Comparison of ENCODE assay signal across 9 mouse cellular contexts in the genomic region with DNA sequence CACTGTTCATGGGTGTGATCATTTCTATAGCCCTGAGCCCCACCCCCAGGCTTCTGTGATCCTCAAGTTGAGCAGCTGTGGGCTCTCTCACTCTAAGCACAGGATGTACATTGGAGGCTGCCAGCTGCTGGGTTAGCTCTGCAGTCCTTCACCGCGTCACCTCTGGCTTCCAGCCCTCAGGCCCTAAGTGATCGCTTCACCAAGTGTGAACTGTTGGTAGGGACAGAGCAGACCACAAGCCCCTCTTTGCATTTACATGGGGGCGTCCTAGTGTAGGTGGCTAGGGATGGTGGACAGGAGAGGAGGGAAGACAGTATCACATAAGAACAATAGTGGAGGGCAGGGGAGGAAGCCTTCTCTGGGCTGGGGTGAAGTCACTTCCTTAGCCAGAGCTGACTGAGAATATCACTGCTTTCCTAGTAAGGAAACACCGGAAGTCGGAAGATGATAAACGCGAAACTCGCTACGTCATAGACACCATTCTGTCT. TPM values are rescaled to one million over a fixed set of nuclear protein-coding genes. Genes with fewer than 3 reads are reported as not detected.
A peak's percentile ranks its signal among the peaks of the same experiment; 100 is the strongest.
DNase-seq lines count a peak whose midpoint lies in the region; ATAC-seq and TF ChIP-seq lines count a peak whose summit lies in the region.
"Had no signal": no experiment of that assay in that cellular context is flagged by ENCODE, and none has a peak within 500 bp of the region (broad histone marks: within the 10 kb centered on the region; RNA-seq: fewer than 3 reads in every experiment).

No protein-coding gene starts in this region.

- H3K4me2 ChIP-seq in heart, embryonic 14.5 days (ENCODE audit: low read length), result no peak overlapping the region
- H3K4me2 ChIP-seq in liver, embryonic 12.5 days, result peak overlapping the region; percentile 6
- H3K4me2 ChIP-seq: neural tube, embryonic 12.5 days had no signal

- ATAC-seq in heart, embryonic 14.5 days (ENCODE audit: insufficient number of reproducible peaks, insufficient read depth, low FRiP score, low read depth), result peak; percentile 62
- peak; percentile 17; the same call in 1 of the 2 replicates for ATAC-seq in liver, embryonic 12.5 days
- ATAC-seq in erythroblast, adult 5-6 weeks (replicated peaks; ENCODE audit: low FRiP score, poor library complexity, severe bottlenecking), result no peak

- no peaks in the 10 kb centered on the region for H3K9me3 ChIP-seq in heart, embryonic 14.5 days (ENCODE audit: control insufficient read depth, low read length)
- no peaks in the 10 kb centered on the region for H3K9me3 ChIP-seq in liver, embryonic 12.5 days (replicated peaks)
- H3K9me3 ChIP-seq: neural tube, embryonic 12.5 days had no signal

- TF ChIP-seq CTCF in lung, adult 2 months (IDR thresholded peaks at IDR 0.05; ENCODE audit: insufficient read depth, low read length), result no peak

- WGBS in lung, adult 2 months, result 49% methylated on average over 10 of the region's 10 CpGs
- whole genome bisulfite sequencing in heart, embryonic 14.5 days, result 61% methylated on average over 10 of the region's 10 CpGs
- 57% methylated on average over 10 of the region's 10 CpGs for WGBS in liver, embryonic 12.5 days (ENCODE audit: insufficient replicate concordance)

- H3K4me1 ChIP-seq in lung, adult 2 months (ENCODE audit: control insufficient read depth, insufficient read depth, low read length), result peaks cover 26% of the 10 kb centered on the region
- peaks cover 10 to 16% of the 10 kb centered on the region in 2 experiments; a peak in 3 of 4 replicates for H3K4me1 ChIP-seq in heart, embryonic 14.5 days (ENCODE audit: control insufficient read depth in 2 of 2, insufficient read depth in 2 of 2, low read length in 2 of 2)
- peaks cover 27% of the 10 kb centered on the region for H3K4me1 ChIP-seq in liver, embryonic 12.5 days

- no peak overlapping the region for H3K9ac ChIP-seq in heart, embryonic 14.5 days (ENCODE audit: low read length)
- no peak overlapping the region for H3K9ac ChIP-seq in liver, embryonic 12.5 days
- H3K9ac ChIP-seq: neural tube, embryonic 12.5 days had no signal

- no peaks in the 10 kb centered on the region for H3K36me3 ChIP-seq in heart, embryonic 14.5 days (ENCODE audit: control insufficient read depth, insufficient read depth, low read length)
- H3K36me3 ChIP-seq in liver, embryonic 12.5 days, result no peaks in the 10 kb centered on the region
- H3K36me3 ChIP-seq: neural tube, embryonic 12.5 days had no signal

- peak overlapping the region; percentile 83 to 87 for H3K27ac ChIP-seq in heart, embryonic 14.5 days (replicated peaks in 1 of 2; ENCODE audit: control insufficient read depth in 1 of 2, insufficient read depth in 1 of 2, low read depth in 2 of 2, low read length in 2 of 2)
- peak overlapping the region; percentile 72 for H3K27ac ChIP-seq in liver, embryonic 12.5 days
- H3K27ac ChIP-seq: neural tube, embryonic 12.5 days had no signal

- peak; percentile 41 to 64 for DNase-seq in lung, adult 18-20 months
- DNase-seq in lung, adult 2 months, result no peak
- DNase-seq in spleen, postnatal 14 days (ENCODE audit: low spot score in 2 of 2), result peak; percentile 30 to 43
- no peak for DNase-seq in frontal cortex, postnatal 25 days (ENCODE audit: low spot score in 2 of 2)
- DNase-seq in adipocyte (ENCODE audit: low spot score), result no peak

- TF ChIP-seq POLR2A in lung, adult 2 months (IDR thresholded peaks at IDR 0.05; ENCODE audit: borderline replicate concordance, extremely low read depth, low read depth, low read length), result no peak

- H3K4me3 ChIP-seq in lung, adult 2 months (replicated peaks; ENCODE audit: extremely low read depth, low read depth, low read length), result no peak overlapping the region
- H3K4me3 ChIP-seq in heart, embryonic 14.5 days (ENCODE audit: control insufficient read depth in 1 of 2, insufficient read depth in 1 of 2, low read depth in 1 of 2, low read length in 2 of 2), result no peak overlapping the region
- H3K4me3 ChIP-seq in liver, embryonic 12.5 days, result no peak overlapping the region
- H3K4me3 ChIP-seq: neural tube, embryonic 12.5 days had no signal

- no peaks in the 10 kb centered on the region for H3K27me3 ChIP-seq in heart, embryonic 14.5 days (ENCODE audit: control insufficient read depth, insufficient read depth, low read length)
- H3K27me3 ChIP-seq in liver, embryonic 12.5 days (replicated peaks), result no peaks in the 10 kb centered on the region
- H3K27me3 ChIP-seq: neural tube, embryonic 12.5 days had no signal

RNA-seq across cellular contexts. Expression of a gene that starts 50.2 kb away (rescaled TPM):
- 11.3 and 16.6 TPM in 2 replicates for polyA plus RNA-seq in lung, adult 2 months (2012; rRNA removed)
- polyA plus RNA-seq in heart, embryonic 14.5 days (2014; fragmentation: Nextera tagmentation; extraction: Ambion mirVana), result 9.7 and 10.2 TPM in 2 replicates
- polyA plus RNA-seq in liver, embryonic 12.5 days (2016; fragmentation: Nextera tagmentation; extraction: Ambion mirVana), result 14.5 and 15.4 TPM in 2 replicates
- total RNA-seq in erythroblast, adult 5-6 weeks (2015; ENCODE audit: low replicate concordance), result 11.5 and 14.4 TPM in 2 replicates
- total RNA-seq in erythroblast, adult 5-6 weeks (2017; ENCODE audit: low replicate concordance), result 6.4 and 10.3 TPM in 2 replicates

Comparison
In these comparisons a context has a peak if more than half of its experiments do, and no peak if none do; other contexts are left out.
1. DNase-seq: peak in lung, adult 18-20 months (2 of 2) and spleen, postnatal 14 days (2 of 2); none in lung, adult 2 months (single experiment), frontal cortex, postnatal 25 days (0 of 2) and adipocyte (single experiment).